Mouse (Mus musculus): ENCODE measurements around the gene Ces2h. TPM values are rescaled to one million over a fixed set of nuclear protein-coding genes. Genes with fewer than 3 reads are reported as not detected.
"Not testable (repeated sequence)": the region's sequence is repeated elsewhere in the genome, so short reads cannot be mapped to it uniquely, and the experiment has no call there.

The Ces2h gene
- total RNA-seq, 1 experiment from 2014 or later: not detected

- not testable (repeated sequence) for ATAC-seq (ENCODE audit: extremely low read depth, insufficient number of reproducible peaks, low FRiP score, poor library complexity, severe bottlenecking)
Measured at GRCm38 (mm10) chr8:105067905-105068304, 67.3 kb downstream of the Ces2h start.

- no peak for ATAC-seq (ENCODE audit: extremely low read depth, insufficient number of reproducible peaks, low FRiP score, poor library complexity, severe bottlenecking)
Measured at GRCm38 (mm10) chr8:105068971-105069370, 68.3 kb downstream of the Ces2h start.

Other genes starting within 250 kb of the Ces2h start
- gene Ces2b, start 169.3 kb upstream of the Ces2h start, total RNA-seq (2017): not detected in 2 replicates
- not detected in 2 replicates for gene Ces2c, start 153.8 kb upstream of the Ces2h start, total RNA-seq (2017)
- not detected in 2 replicates for gene Ces2e, start 74.6 kb upstream of the Ces2h start, total RNA-seq (2017)
- 0.86 and 1.5 TPM in 2 replicates for gene Ces2f, start 53.5 kb upstream of the Ces2h start, total RNA-seq (2017)
- gene Ces2g, start 39.1 kb upstream of the Ces2h start, total RNA-seq (2017): not detected in 2 replicates
- gene Ces3a, start 47.7 kb downstream of the Ces2h start, total RNA-seq (2017): not detected in 2 replicates
- gene Ces3b, start 82.9 kb downstream of the Ces2h start, total RNA-seq (2017): not detected in 2 replicates
- not detected in 2 replicates for gene Ces4a, start 130.9 kb downstream of the Ces2h start, total RNA-seq (2017)
- gene Cbfb, start 169.8 kb downstream of the Ces2h start, total RNA-seq (2017): 130 and 135 TPM in 2 replicates
- gene D230025D16Rik, start 224.3 kb downstream of the Ces2h start, total RNA-seq (2017): 28.0 and 29.0 TPM in 2 replicates

All from neutrophil, adult 5-6 weeks (primary cell).